Mouse (Mus musculus): Measurements from ENCODE around the gene Fancc.
A peak's percentile ranks its signal among the peaks of the same experiment; 100 is the strongest.

Fancc gene

DNA sequence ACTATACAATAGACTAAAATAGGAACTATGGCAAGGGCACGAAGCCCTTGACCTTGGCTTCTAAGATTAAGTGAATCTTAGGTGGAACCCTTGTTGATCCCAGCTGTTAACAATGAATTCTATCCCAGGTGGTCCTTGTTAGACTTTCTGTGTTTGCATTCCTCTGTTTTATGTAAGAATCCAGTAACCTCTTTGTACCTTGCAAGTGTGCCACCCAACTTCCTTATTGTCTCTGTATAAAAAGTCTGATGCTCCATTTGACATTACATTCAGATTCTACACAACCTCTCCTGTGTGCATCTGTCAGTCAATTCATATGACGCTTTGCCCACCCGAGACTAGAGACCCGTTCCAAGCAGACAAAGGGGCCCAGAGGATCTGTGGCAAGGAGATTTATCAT lies 143.8 kb downstream of the Fancc start:
- peak; percentile 82 for DNase-seq (ENCODE audit: low read depth, low spot score)

DNA sequence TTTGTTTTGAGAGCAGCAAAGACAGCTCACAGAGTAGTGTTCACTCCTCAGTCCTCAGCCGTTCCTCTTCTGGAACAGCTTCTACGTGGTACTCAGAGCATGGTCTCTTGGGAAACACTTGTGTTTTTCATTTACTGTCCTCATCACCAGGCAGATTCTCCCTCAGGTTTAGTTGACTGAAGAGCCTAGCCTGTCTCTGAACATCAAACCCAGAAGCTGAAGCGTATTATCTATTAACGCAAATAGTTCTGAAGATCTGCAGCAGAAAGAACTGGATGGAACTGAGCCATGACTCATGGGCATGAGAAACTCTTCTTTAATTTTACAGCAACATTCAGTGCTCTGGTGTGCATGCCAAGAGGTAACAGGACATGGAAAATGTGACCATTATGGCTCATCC lies 147.0 kb downstream of the Fancc start:
- no peak for DNase-seq (ENCODE audit: low read depth, low spot score)

DNA sequence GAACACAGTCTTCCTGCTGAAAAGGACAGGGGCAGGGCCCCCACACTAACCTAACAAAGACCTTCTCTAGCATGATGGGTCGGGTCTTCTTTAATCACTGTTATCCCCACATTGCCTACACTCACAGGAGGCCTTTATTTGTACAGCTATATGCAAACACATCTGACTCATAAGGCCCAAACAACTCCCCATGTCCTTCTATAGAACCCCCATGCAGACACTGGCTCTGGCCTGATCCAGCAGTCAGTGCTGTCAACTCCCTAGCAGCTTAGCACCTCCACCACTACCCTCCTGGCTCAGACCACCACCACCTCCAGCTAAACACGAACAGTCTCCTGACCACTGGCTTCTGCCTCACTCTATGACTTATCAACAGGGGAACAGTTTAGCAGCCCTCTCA lies 149.4 kb downstream of the Fancc start:
- DNase-seq (ENCODE audit: low read depth, low spot score), result no peak

DNA sequence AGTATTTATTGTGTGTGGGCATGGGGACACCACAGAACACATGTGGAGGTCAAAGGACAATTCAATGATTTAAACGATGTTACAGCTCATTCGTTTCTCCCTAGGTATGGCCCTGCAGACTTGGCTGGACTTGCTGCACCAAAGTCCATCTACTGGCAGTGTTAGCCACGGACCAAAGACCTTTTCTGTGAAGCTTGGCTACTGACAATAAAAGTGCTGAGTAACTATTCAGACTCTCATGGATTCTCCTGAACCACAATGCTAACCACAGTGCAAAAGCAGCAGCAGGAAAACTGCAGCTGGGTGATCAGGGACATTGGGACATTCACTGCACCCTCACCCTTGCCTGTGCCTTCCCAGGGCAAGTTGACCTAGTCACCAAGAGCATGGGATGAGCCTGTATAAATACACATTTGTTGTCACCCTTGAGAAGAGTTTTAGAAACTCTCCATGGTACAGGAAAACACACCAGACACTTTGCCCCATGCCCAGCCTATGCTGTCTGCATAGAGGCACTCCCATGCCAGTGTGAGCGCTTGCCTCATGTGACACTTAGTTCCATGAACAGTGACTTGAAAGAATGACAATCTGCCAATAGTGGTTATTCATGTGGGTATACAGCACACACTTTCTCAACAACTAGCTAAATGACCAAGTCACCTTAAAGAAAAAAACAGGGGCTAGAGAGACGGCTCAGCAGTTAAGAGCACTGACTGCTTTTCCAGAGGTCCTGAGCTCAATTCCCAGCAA lies 151.4 kb downstream of the Fancc start:
- no peak for DNase-seq (ENCODE audit: low read depth, low spot score)

DNA sequence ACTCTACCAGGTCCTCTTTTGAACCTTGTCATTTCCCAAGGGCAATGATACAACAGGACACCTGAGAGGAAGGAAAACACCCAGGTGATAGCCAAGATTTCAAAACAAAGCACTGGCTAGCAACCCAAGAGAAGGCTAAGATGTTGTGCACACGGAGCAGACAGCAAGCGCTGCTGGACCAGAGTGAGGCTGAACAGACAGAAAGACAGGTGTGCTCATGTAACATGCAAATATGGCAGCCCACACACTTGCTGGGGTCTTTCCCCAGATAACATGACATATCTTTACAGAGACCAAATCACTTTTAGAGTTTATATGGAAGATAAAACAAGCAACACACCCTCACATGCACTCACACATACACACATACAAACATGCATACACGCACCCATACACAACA lies 152.6 kb downstream of the Fancc start:
- DNase-seq (ENCODE audit: low read depth, low spot score), result no peak

DNA sequence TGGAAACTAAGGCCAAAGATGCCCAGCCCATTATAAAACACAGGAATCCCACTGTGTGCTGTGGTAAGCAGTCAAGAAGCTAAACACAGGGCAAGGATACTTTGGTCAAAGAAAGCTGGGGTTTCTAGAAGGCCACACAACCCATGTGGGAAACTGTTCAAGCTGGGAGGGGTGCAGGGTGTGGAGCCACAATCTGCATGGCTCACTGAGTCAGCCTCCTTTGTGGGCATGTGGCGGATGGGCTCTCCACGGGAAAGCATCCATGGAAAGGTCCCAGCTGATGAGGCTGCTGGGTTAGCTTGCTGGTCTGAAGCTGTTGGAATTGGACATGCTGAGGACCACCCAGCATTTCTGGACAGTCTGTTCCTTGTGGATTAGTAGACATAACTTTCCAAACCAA lies 154.3 kb downstream of the Fancc start:
- no peak for DNase-seq (ENCODE audit: low read depth, low spot score)

DNA sequence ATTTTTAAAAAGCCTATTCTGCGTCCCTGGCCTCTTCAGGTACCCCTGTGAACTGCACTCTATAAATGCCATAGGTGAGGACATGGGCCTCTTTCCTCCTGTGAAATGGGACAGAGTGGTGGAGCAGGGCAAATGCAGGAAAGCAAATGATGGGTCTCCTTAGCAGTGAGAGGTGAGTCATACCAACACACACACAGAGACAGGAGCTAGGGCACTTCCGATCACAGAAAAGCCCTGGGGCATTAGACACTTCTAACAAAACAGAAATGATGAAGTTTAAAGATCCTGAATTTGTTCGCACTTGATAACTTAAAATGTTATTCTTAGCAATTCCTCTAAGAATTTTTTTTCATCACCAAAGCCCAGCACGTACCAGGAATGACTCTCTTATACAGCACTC lies 157.1 kb downstream of the Fancc start:
- DNase-seq (ENCODE audit: low read depth, low spot score), result no peak

DNA sequence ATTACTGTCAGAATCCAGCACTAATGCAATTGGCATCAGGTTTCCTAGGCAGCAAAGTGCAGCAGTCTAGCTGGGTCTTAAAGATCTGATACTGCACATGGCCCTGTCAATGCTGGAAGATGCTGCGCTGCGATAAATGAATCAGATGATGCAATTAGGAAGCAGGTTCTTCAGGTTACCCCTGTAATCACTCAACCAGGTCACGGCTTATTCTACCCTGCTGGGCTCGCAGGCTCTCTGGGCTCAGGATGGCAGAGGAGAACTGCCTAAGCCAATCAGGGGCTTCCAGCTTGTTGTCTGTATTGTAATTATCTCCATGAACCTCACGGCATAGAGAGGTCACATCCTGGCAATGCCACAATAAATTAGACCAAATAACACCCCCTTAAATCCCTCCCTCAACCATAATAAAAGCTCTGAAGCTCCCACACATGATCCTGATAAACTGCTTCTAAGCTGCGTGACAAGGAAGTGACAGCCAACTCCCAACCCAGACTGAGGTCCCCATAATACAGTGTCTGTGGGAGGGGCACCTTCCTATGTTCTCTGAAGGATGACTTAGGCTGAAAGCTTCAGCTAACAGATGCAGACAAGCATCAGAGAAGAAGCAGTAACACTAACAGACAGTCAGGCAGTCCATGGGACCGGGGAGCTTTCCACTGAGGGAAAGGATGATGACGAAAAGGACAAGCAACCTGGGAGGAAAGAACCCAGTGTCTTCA lies 159.7 kb downstream of the Fancc start:
- no peak for DNase-seq (ENCODE audit: low read depth, low spot score)

DNA sequence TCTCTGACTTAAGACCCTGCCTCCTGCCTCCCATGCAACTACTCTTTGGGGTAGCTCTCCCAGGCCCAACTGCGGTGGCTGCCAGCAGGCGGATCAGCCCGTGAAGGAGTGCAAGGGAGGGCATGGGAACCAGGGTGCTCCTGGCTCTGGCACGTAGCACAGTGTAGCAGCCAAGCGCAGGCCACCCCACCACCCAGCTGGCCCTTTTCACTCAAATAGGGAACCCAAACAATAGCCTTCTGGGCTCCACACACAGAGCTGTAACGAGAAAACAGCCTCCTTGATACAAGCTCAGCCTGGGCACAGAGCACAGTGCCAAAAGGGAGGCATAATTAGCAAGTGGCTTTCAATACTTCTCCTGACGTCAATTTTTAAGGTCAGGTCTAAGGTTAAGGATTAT lies 160.7 kb downstream of the Fancc start:
- no peak for DNase-seq (ENCODE audit: low read depth, low spot score)

DNA sequence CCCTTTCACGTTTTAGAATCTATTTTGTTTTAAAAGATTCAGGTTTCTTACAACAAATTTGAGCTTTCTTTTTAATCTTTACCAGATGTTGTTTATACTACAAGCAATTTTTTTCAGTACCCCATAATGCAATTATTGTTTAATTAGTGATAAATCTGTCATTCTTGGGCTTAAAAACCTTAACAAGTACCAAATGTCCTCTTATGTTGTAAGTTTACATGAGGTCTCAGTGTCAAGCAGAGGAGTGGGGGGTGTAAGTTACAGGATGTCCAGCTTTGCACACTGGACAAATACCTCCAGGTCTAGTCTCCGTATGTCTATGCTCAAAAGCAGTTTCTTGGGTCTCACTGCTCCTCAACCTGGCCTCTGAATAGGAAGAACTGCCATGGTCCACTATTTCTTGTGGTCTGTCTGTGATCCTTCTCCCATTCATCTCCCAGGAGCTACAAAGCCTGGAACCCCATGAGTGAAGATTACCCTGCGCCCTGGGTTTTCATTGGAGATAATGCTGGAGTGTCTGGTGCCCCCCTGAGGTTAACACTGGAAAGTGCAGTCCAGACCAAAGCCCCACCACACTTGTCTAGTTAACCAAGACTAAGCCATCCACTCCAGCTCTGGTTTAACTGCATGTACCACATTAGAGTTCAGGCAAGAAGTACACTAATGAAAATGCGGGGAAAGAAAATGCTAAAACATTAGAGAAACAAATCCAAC lies 161.5 kb downstream of the Fancc start:
- DNase-seq (ENCODE audit: low read depth, low spot score), result peak; percentile 64

DNA sequence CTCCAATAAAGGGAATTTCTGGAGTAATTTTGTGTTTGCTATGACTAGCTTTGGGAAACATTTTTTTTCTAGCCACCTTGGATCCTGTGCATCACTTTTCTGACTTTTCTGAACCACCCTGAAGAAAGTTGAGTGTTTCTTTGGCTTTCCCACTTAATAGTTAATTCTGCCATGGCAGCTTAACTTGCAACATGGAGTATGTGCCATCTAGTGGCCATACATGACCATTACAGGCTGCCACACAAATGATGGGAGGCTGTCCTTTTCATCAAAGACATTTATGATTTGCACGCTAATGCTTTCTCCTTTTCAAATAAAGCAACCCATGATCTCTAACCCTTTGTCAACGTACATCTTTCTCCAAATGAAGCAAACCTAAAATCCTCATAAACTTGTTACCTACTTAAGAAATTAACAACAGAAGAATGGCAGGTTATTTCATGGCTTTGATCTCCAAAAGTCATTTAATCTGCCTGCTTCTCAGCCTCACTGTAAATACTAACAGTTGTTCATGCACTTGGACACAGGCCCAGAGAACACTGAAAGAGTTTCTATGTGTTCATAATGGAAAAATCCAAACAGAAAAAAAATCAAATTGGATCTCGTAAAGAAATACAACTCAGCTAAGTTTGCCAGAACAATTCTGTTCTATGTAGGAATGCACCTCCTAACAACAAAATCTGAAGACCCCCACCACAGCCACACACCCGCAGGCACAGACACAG lies 164.3 kb downstream of the Fancc start:
- DNase-seq (ENCODE audit: low read depth, low spot score), result peak; percentile 57

DNA sequence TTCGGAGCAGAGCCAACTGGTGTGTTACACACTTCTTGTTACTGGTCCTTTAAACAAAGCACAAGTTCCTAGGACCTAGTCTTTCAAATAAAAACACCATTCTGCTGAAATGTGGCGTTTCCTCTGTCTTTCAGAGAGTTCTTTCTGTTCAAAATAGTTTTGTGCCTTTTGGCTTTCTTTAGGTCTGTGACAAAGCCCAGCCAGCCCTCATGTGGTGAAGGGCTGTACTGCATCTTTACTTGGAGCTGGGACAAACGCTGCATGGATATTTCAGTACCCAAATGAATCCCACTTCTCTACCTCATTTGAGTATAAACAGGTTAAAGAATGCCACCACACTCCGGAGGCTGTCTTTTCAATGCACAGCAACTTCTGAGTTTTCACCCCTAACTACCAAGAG lies 165.7 kb downstream of the Fancc start:
- DNase-seq (ENCODE audit: low read depth, low spot score), result peak; percentile 66

DNA sequence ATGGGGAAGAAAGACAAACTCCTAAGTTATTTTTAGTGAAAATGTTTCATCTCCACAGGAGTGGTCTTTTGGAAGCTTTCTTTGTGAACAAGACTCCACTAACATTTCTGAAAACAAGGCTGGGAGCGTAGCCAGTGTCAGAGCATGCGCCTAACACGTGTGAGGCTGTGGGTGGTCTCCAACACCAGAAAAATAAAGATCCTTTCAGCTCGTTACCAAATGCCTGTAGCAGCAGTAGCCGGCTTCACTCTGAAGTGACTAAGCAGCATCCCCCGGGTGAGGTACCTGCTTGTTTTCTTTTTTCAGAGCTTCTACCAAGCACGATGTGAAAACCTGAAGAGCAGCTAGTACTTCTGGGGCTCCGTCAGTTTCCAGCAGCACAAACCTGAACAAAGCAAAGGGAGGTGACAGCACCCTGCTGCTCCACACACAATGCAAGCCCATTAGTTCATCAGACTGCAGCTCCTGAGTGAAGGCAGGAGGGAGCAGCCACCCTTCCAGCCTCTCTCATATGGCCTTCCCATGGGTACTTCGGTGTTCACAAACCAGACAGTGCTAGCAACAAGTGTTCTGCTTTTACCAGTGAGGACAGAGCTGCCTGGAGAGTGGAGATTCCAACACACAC lies 166.7 kb downstream of the Fancc start:
- DNase-seq (ENCODE audit: low read depth, low spot score), result peak; percentile 46

DNA sequence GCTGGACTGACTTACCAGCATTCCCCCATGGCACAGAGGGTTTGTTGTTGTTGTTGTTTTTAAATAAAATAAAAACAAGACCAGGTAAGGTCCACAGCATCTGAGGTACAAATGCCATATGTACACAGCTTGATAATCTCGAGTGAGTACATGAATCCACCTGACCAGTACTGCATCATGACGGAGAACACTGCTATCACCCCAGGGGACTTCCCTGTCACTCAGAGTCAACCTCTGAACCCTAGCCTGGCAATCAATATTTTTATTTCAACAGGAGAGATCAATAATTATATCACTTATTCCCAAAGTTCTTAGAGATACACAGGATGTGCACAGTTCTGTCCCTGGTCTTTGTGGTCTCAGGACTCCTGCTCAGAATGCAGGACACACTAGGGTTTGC lies 171.1 kb downstream of the Fancc start:
- no peak for DNase-seq (ENCODE audit: low read depth, low spot score)

DNA sequence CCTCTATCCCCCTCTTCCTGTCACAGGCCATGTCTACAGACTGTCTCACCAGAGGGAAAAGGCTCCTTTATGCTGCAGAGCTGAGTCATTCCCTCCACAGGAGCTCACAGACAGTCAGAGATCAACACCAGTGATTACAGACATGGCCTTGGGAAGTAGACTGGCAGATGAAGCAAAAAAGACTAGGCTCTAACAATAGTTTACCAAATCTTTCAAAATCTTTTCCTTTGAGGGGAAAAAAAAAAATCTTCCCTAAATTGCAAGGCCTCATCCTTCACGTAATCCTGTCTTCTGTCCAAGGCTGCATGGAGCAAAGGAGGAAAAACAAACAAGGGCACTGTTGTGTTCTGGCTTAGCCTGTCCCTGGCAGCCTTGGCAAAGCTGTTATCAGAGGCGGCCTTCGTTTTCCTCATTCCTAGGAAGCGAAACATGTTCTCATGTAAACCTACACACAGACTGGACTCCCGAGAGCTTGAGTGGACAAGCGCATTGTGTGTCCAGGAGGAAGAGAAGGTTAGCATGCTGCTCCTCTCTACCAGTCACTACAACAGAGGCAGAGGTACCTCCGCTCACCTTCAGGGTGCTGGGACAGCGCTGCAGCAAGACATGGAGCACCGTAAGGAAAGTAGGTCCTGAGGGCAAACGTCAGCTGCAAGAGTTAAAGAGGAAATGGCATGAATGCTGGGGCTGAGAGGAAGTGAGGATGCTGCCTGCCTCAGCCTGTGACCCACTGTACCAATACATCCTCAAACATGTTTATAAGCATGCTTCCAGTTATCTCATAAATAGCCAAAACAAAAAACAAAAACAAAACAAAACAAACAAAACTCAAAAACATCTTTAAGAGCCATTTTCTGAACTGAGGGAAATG lies 171.9 kb downstream of the Fancc start:
- no peak for DNase-seq (ENCODE audit: low read depth, low spot score)

DNA sequence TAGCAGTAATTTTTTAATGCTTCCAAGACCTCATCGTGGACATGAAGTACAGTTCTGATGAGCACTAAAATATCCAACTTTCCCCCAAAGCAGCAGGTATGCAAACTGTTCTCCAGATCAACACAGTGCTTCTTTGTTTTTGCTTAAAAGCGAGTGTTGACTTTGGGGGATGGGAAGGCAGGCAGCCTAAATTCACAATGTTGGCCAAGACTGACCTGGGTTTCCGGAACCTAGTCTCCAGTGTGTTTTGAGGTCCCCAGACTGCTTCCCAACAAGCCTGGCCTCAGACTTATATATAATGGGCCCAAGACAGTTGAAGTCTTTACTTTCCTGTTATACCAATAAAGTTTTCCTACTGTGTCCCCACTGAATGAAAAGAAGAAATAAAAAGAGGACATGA lies 172.8 kb downstream of the Fancc start:
- no peak for DNase-seq (ENCODE audit: low read depth, low spot score)

DNA sequence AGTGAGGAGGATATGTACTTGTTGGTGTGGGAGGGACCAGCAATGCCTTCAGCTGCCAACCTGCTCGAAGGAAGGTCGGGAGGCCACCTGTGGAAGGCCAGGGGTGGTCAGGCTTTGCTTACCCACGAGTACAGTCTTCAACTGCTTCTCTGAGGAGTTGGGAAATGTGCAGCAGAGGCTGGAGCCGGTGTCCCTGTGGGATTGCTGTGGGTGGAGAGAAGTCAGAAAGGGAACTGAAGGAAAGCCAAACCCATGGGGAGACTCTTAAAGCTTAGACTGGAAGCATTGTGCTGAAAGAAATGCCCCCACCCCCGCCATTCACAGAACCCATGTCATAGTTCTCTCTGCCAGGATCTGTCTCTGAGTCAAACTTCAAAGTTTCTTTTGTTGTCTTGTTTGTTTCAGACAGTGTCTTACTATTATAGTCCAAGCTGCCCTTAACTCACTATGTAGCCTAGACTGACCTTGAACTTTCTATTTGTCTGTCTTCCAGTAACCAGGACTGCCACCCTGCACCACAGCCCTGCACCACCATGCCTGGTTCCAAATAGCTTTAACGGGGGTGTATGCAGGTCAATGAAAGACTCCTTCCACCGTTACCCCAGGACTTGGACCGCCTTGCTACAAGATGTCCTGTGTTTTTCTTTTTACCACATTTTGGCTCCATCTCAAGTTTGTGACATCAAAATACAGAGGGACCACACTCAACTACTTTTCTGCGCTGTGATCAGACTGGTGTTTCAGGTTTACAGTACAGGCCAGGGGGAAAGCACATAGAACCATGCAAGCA lies 173.6 kb downstream of the Fancc start:
- no peak for DNase-seq (ENCODE audit: low read depth, low spot score)

DNA sequence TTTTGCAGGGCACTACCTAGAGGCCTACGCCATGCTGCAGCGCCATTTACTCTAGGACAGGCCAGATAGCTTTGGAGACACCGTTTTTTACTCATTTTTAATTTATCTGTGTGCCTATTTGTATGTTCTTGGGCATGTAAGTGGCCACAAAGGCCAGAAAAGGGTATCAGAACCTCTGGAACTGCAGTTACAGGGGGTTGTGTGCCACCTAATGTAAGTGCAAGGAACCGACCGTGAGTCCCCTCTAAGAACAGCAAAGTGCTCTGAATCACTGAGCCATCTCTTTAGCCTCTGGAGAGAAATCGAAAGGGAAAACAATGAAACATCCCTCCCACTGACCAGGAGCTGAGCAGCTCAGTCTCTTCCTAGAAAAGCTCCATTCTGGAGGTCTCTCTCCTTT lies 174.3 kb downstream of the Fancc start:
- no peak for DNase-seq (ENCODE audit: low read depth, low spot score)

DNA sequence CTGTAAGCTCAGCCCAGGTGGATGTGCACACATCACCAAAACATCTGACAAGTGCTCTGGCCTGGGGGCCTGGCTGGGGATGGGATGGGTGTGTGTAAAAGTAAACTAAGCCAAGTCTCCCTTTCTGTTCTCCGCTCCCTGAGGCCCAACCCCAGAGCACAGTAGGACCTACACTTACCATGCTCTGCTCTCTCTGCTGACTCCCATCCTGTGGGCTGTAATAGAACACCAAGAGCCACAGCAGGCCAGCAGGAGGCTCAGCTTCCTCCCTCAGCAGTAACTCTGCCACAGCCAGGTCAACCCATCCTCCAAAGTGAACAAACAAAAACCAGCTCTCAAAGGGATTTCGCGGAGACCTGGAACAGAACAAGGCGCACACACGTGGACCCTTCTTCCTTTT lies 175.4 kb downstream of the Fancc start:
- DNase-seq (ENCODE audit: low read depth, low spot score), result no peak

DNA sequence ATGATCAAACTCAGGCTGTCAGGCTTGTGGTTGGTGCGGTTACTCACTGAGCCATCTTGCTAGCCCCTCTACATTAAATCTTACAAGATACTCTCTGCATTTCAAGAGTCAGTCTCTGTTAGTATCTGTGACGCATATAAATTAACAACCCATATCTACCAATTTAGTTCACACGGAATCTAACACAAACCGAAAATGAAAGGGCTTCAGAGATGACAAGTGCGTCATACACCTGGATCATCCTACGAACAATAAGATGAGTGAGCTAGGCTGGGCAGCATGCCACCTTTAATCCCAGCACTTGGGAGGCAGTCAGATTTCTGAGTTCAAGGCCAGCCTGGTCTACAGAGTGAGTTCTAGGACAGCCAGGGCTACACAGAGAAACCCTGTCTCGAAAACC lies 177.3 kb downstream of the Fancc start:
- no peak for DNase-seq (ENCODE audit: low read depth, low spot score)

Data from R1 (cell line).